Mouse (Mus musculus) CD4-positive, CD25-positive, alpha-beta regulatory T cell, adult 4 months (primary cell): ENCODE results near the gene Mlph. TPM values are rescaled to one million over a fixed set of nuclear protein-coding genes. Genes with fewer than 3 reads are reported as not detected.

Experiments
- ATAC-seq: one replicate; pipeline ENCODE4 v1.8.0; 2017
- polyA plus RNA-seq, 2 experiments: library from polyadenylated mRNA; unstranded; fragments of 100-300 nt; shearing (Covaris generic); gene quantifications; one replicate each; pipeline ENCODE4 v1.2.1; 2017

Mlph gene
- not detected for polyA plus RNA-seq

- no peak for ATAC-seq
Measured at GRCm38 (mm10) chr1:90914948-90915569, at the start of gene Mlph. Gene Mlph (plus strand): TSS chr1:90915085.

GRCm38 (mm10) chr1:90866734-90867133 lies 48.2 kb upstream of the Mlph start:
- ATAC-seq: no peak

- ATAC-seq: no peak
Measured at GRCm38 (mm10) chr1:90870581-90870980, 44.3 kb upstream of the Mlph start.

GRCm38 (mm10) chr1:90875371-90875770 lies 39.5 kb upstream of the Mlph start:
- ATAC-seq: no peak

- ATAC-seq: no peak
Measured at GRCm38 (mm10) chr1:90875961-90876360, 38.9 kb upstream of the Mlph start.

GRCm38 (mm10) chr1:90876486-90877270 lies 38.2 kb upstream of the Mlph start:
- no peak for ATAC-seq

GRCm38 (mm10) chr1:90885771-90886460 lies 29.0 kb upstream of the Mlph start:
- no peak for ATAC-seq

GRCm38 (mm10) chr1:90894521-90894920 lies 20.4 kb upstream of the Mlph start:
- no peak for ATAC-seq

GRCm38 (mm10) chr1:90895004-90895403 lies 19.9 kb upstream of the Mlph start:
- ATAC-seq: no peak

GRCm38 (mm10) chr1:90896281-90896680 lies 18.6 kb upstream of the Mlph start:
- ATAC-seq: no peak

- no peak for ATAC-seq
Measured at GRCm38 (mm10) chr1:90896741-90897361, 18.0 kb upstream of the Mlph start.

GRCm38 (mm10) chr1:90898012-90898411 lies 16.9 kb upstream of the Mlph start:
- ATAC-seq: no peak

GRCm38 (mm10) chr1:90899816-90900215 lies 15.1 kb upstream of the Mlph start:
- ATAC-seq: no peak

GRCm38 (mm10) chr1:90900406-90900805 lies 14.5 kb upstream of the Mlph start:
- no peak for ATAC-seq

GRCm38 (mm10) chr1:90901246-90901645 lies 13.6 kb upstream of the Mlph start:
- ATAC-seq: no peak

GRCm38 (mm10) chr1:90901681-90902208 lies 13.1 kb upstream of the Mlph start:
- no peak for ATAC-seq

GRCm38 (mm10) chr1:90902751-90903150 lies 12.1 kb upstream of the Mlph start:
- no peak for ATAC-seq

- ATAC-seq: no peak
Measured at GRCm38 (mm10) chr1:90903211-90903945, 11.5 kb upstream of the Mlph start.

- ATAC-seq: no peak
Measured at GRCm38 (mm10) chr1:90903971-90904458, 10.9 kb upstream of the Mlph start.

GRCm38 (mm10) chr1:90904729-90905404 lies 10.0 kb upstream of the Mlph start:
- no peak for ATAC-seq

GRCm38 (mm10) chr1:90906357-90906756 lies 8.5 kb upstream of the Mlph start:
- no peak for ATAC-seq
